Mouse (Mus musculus) layer of hippocampus, adult 2 months (tissue): ENCODE measurements around the gene Fxr2. TPM values are rescaled to one million over a fixed set of nuclear protein-coding genes. Genes with fewer than 3 reads are reported as not detected.

Experiments
- DNase-seq, 2 experiments: peaks; one replicate each; pipeline ENCODE4 v3.0.0; 2022; ENCODE audit warnings: low spot score in 2 of 2
- H3K27ac ChIP-seq: fragments of 200-600 bp; 2 replicates; pipeline ENCODE4 v1.8.1; 2022
- H3K4me3 ChIP-seq: fragments of 200-600 bp; 2 replicates; pipeline ENCODE4 v1.8.1; 2022; ENCODE audit warnings: mild to moderate bottlenecking
- CTCF ChIP-seq: fragments of 200-600 bp; conservative IDR thresholded peaks from 2 replicates; pipeline ENCODE4 v1.8.1; 2022; ENCODE audit warnings: antibody characterized with exemption, mild to moderate bottlenecking, moderate library complexity
- long read RNA-seq, 2 experiments: library from polyadenylated mRNA; stranded (forward); transcript quantifications; one replicate each; pipeline ENCODE4 v2.0.0; 2021; ENCODE audit warnings: borderline mapping rate in 2 of 2
- total RNA-seq, 2 experiments: library from RNA; stranded (reverse); gene quantifications; 2 replicates each; pipeline ENCODE4 v1.2.3; 2021

Fxr2 gene
- total RNA-seq: 100 to 1,000 TPM; 138 to 143 TPM
- long read RNA-seq, experiment 1, transcript Fxr2-201 (17 exons, 2,951 nt): major isoform, 97 of 136 reads
- long read RNA-seq, experiment 1, partial matches to known transcripts: 10 of 136 reads
- long read RNA-seq, experiment 1, other reads (novel, unspliced or antisense): 29 of 136 reads
- long read RNA-seq, experiment 2, transcript Fxr2-201 (17 exons, 2,951 nt): major isoform, 135 of 174 reads
- long read RNA-seq, experiment 2, partial matches to known transcripts: 25 of 174 reads
- long read RNA-seq, experiment 2, other reads (novel, unspliced or antisense): 14 of 174 reads

GRCm38 (mm10) chr11:69632284-69633089, at the start of gene Fxr2:
Gene Fxr2, plus strand, starts transcription at chr11:69632990.
- Histone ChIP-seq H3K27ac (peak within 1 kb of the TSS; percentile 91), H3K4me3 (peak within 1 kb of the TSS; percentile 87)
- TF ChIP-seq CTCF: peak; percentile 84
- peak; percentile 100 for DNase-seq

GRCm38 (mm10) chr11:69584008-69584407, 48.8 kb upstream of the Fxr2 start:
- Histone ChIP-seq H3K27ac (0 out of 2 replicates have a peak overlapping the region, but pooled peaks have one; percentile 1), H3K4me3 (no peak overlapping the region)
- no peak for TF ChIP-seq CTCF
- no peak for DNase-seq

- no peak overlapping the region for H3K27ac ChIP-seq
- no peak overlapping the region for H3K4me3 ChIP-seq
- TF ChIP-seq CTCF: no peak
- DNase-seq: no peak
These were observed 47.9 kb upstream of the Fxr2 start for GRCm38 (mm10) chr11:69584937-69585336.

GRCm38 (mm10) chr11:69585718-69586325, 47.0 kb upstream of the Fxr2 start:
- no peak for TF ChIP-seq CTCF
- Histone ChIP-seq H3K4me3 (no peak overlapping the region), H3K27ac (no peak overlapping the region)
- DNase-seq: no peak

- H3K4me3 ChIP-seq: no peak overlapping the region
- TF ChIP-seq CTCF: no peak
- DNase-seq: no peak
- H3K27ac ChIP-seq: no peak overlapping the region
These were observed 43.5 kb upstream of the Fxr2 start for GRCm38 (mm10) chr11:69589207-69589834.

- DNase-seq: no peak
- no peak overlapping the region for H3K4me3 ChIP-seq
- no peak for TF ChIP-seq CTCF
- peak overlapping the region; percentile 79 for H3K27ac ChIP-seq
These were observed 42.2 kb upstream of the Fxr2 start for GRCm38 (mm10) chr11:69590622-69591021.

GRCm38 (mm10) chr11:69591424-69591823, 41.4 kb upstream of the Fxr2 start:
- H3K27ac ChIP-seq: peak overlapping the region; percentile 79
- no peak for DNase-seq
- H3K4me3 ChIP-seq: no peak overlapping the region
- TF ChIP-seq CTCF: no peak

GRCm38 (mm10) chr11:69591899-69592637, 40.7 kb upstream of the Fxr2 start:
- H3K4me3 ChIP-seq: no peak overlapping the region

GRCm38 (mm10) chr11:69592799-69593198, 40.0 kb upstream of the Fxr2 start:
- peak overlapping the region; percentile 79 for H3K27ac ChIP-seq
- DNase-seq: no peak
- no peak for TF ChIP-seq CTCF
- no peak overlapping the region for H3K4me3 ChIP-seq

More at GRCm38 (mm10) chr11:69591899-69592637, 40.7 kb upstream of the Fxr2 start:
- H3K27ac ChIP-seq: peak overlapping the region; percentile 79
- no peak for TF ChIP-seq CTCF
- peak; percentile 68 to 84 for DNase-seq

GRCm38 (mm10) chr11:69594853-69595252, 37.9 kb upstream of the Fxr2 start:
- DNase-seq: no peak
- TF ChIP-seq CTCF: no peak
- H3K4me3 ChIP-seq: no peak overlapping the region
- H3K27ac ChIP-seq: no peak overlapping the region

GRCm38 (mm10) chr11:69599436-69599835, 33.4 kb upstream of the Fxr2 start:
- TF ChIP-seq CTCF: peak; percentile 12; the same call in 1 of the 2 replicates
- H3K27ac ChIP-seq: peak overlapping the region; percentile 78
- no peak for DNase-seq
- H3K4me3 ChIP-seq: peak overlapping the region; percentile 24; the same call in 1 of the 2 replicates

GRCm38 (mm10) chr11:69600098-69600497, 32.7 kb upstream of the Fxr2 start:
- peak; percentile 72 to 83 for DNase-seq
- no peak for TF ChIP-seq CTCF
- Histone ChIP-seq H3K27ac (peak overlapping the region; percentile 78), H3K4me3 (peak overlapping the region; percentile 24; the same call in 1 of the 2 replicates)
